ENCODE assay signal across 12 mouse cellular contexts in the genomic region with DNA sequence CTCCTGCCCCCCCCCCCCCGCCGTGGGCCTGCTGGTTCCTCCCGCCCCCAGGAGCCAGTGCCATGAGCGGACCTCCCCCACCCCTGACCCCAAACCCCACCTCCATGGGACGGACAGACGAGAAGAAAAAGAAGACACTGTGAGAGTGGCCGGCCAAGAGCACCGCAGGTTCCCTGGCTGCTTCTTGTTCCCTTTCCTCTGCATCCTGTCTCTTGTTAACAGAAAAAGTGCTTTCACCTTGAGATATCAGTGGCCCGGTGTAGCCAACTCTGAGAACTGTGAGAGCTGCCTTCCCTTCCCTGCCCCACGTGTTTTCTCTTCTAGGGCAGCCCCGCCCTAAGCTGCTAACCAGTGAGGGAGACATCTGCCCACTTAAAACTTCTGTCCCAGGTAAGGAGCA. TPM values are rescaled to one million over a fixed set of nuclear protein-coding genes. Genes with fewer than 3 reads are reported as not detected.
"Had no signal": no experiment of that assay in that cellular context is flagged by ENCODE, and none has a peak within 500 bp of the region (broad histone marks: within the 10 kb centered on the region; RNA-seq: fewer than 3 reads in every experiment).

No protein-coding gene starts in this region.

RNA-seq across cellular contexts. Expression of a gene that starts 9.1 kb away (rescaled TPM):
- polyA plus RNA-seq: kidney, embryonic 14.5 days; limb, embryonic 10.5 days; limb, embryonic 13.5 days; midbrain, embryonic 10.5 days; myocyte had no signal

RNA-seq across cellular contexts. Expression of a gene that starts 23.3 kb away (rescaled TPM):
- polyA plus RNA-seq: kidney, embryonic 14.5 days; limb, embryonic 10.5 days; limb, embryonic 13.5 days; liver, embryonic 13.5 days; lung, embryonic 15.5 days; midbrain, embryonic 10.5 days; midbrain, embryonic 13.5 days; midbrain, embryonic 16.5 days; myocyte; neural tube, embryonic 13.5 days; testis, adult 2 months; urinary bladder, adult 2 months had no signal

RNA-seq across cellular contexts. Expression of a gene that starts 28.7 kb away (rescaled TPM):
- polyA plus RNA-seq: kidney, embryonic 14.5 days; limb, embryonic 10.5 days; limb, embryonic 13.5 days; liver, embryonic 13.5 days; lung, embryonic 15.5 days; midbrain, embryonic 10.5 days; midbrain, embryonic 13.5 days; midbrain, embryonic 16.5 days; myocyte; neural tube, embryonic 13.5 days; urinary bladder, adult 2 months had no signal

RNA-seq across cellular contexts. Expression of a gene that starts 45.0 kb away (rescaled TPM):
- polyA plus RNA-seq: kidney, embryonic 14.5 days; limb, embryonic 10.5 days; midbrain, embryonic 10.5 days; midbrain, embryonic 13.5 days; midbrain, embryonic 16.5 days; myocyte; testis, adult 2 months had no signal

RNA-seq across cellular contexts. Expression of a gene that starts 47.5 kb away (rescaled TPM):
- polyA plus RNA-seq: limb, embryonic 10.5 days; midbrain, embryonic 13.5 days; midbrain, embryonic 16.5 days; myocyte had no signal
